8 mouse cellular contexts compared by ENCODE assay signal in genomic region chr7:133185931-133186601, GRCm38 (mm10).
DNase-seq lines count a peak whose midpoint lies in the region; ATAC-seq and TF ChIP-seq lines count a peak whose summit lies in the region.

No protein-coding gene starts in this region.

- no peak overlapping the region for H3K9ac ChIP-seq in forebrain, embryonic 11.5 days (ENCODE audit: low read length)
- H3K9ac ChIP-seq in heart, embryonic 16.5 days (ENCODE audit: low read length): no peak overlapping the region

- H3K4me2 ChIP-seq in forebrain, embryonic 11.5 days (ENCODE audit: low read depth, low read length, severe bottlenecking): peak overlapping the region; percentile 35; the same call in 1 of the 2 replicates
- peak overlapping the region; percentile 57 for H3K4me2 ChIP-seq in heart, embryonic 16.5 days (ENCODE audit: low read depth, low read length)

- no peak overlapping the region for H3K4me3 ChIP-seq in forebrain, embryonic 11.5 days (ENCODE audit: low read depth, low read length)
- H3K4me3 ChIP-seq in heart, embryonic 16.5 days (ENCODE audit: low read length): peak overlapping the region; percentile 15; the same call in 1 of the 2 replicates
- peak overlapping the region; percentile 45 for H3K4me3 ChIP-seq in lung, adult 2 months (replicated peaks; ENCODE audit: extremely low read depth, low read depth, low read length)

- no peaks in the 10 kb centered on the region; the same call in 1 of the 2 replicates for H3K4me1 ChIP-seq in forebrain, embryonic 11.5 days (replicated peaks; ENCODE audit: control insufficient read depth, insufficient read depth, low read length)
- no peaks in the 10 kb centered on the region; the same call in 1 of the 2 replicates for H3K4me1 ChIP-seq in heart, embryonic 16.5 days (ENCODE audit: control insufficient read depth, insufficient read depth, low read length)
- H3K4me1 ChIP-seq in lung, adult 2 months (ENCODE audit: control insufficient read depth, insufficient read depth, low read length): 0 out of 2 replicates have a peak, but pooled peaks cover 2% of the 10 kb centered on the region

- peak; percentile 55 for TF ChIP-seq CTCF in lung, adult 2 months (IDR thresholded peaks at IDR 0.05; ENCODE audit: insufficient read depth, low read length)

- ATAC-seq in forebrain, embryonic 11.5 days (replicated peaks; ENCODE audit: low FRiP score): peak; percentile 68
- peak; percentile 85 for ATAC-seq in heart, embryonic 16.5 days (replicated peaks; ENCODE audit: extremely low read depth, insufficient read depth, low FRiP score)

- TF ChIP-seq POLR2A in lung, adult 2 months (IDR thresholded peaks at IDR 0.05; ENCODE audit: borderline replicate concordance, extremely low read depth, low read depth, low read length): no peak

- no peaks in the 10 kb centered on the region for H3K9me3 ChIP-seq in forebrain, embryonic 11.5 days (ENCODE audit: control insufficient read depth, low read length)
- no peaks in the 10 kb centered on the region; the same call in 1 of the 2 replicates for H3K9me3 ChIP-seq in heart, embryonic 16.5 days (replicated peaks; ENCODE audit: control insufficient read depth, low read length)

- no peaks in the 10 kb centered on the region for H3K27me3 ChIP-seq in forebrain, embryonic 11.5 days (ENCODE audit: control insufficient read depth, insufficient read depth, low read length)
- H3K27me3 ChIP-seq in heart, embryonic 16.5 days (ENCODE audit: control insufficient read depth, insufficient read depth, low read length): no peaks in the 10 kb centered on the region

- peak; percentile 70 for DNase-seq in Muller cell, postnatal 12 days (ENCODE audit: inconsistent ontology term)
- peak; percentile 34 for DNase-seq in c-Kit-positive CD71-positive TER-119-negative erythroid progenitor cells, embryonic 14.5 days (ENCODE audit: low read depth)
- peak; percentile 73 for DNase-seq in forebrain, embryonic 11.5 days (ENCODE audit: low spot score)
- peak; percentile 85 for DNase-seq in kidney, postnatal 10 days
- DNase-seq in lung, adult 2 months: peak; percentile 57
- DNase-seq in ovary, postnatal 10 days (ENCODE audit: low spot score): peak; percentile 10
- no peak for DNase-seq in thymus, postnatal 25 days

- 14% methylated on average over 12 of the region's 12 CpGs for WGBS in forebrain, embryonic 11.5 days
- WGBS in heart, embryonic 16.5 days: 14% methylated on average over 12 of the region's 12 CpGs
- 8% methylated on average over 12 of the region's 12 CpGs for WGBS in lung, adult 2 months

- no peaks in the 10 kb centered on the region for H3K36me3 ChIP-seq in forebrain, embryonic 11.5 days (ENCODE audit: control insufficient read depth, insufficient read depth, low read length)
- no peaks in the 10 kb centered on the region for H3K36me3 ChIP-seq in heart, embryonic 16.5 days (ENCODE audit: control insufficient read depth, insufficient read depth)

- no peak overlapping the region for H3K27ac ChIP-seq in forebrain, embryonic 11.5 days (ENCODE audit: low read depth, low read length)
- peak overlapping the region; percentile 33 for H3K27ac ChIP-seq in heart, embryonic 16.5 days (ENCODE audit: low read length)
